Mouse (Mus musculus): Measurements from ENCODE around the gene Ebf1.

The Ebf1 gene

DNA sequence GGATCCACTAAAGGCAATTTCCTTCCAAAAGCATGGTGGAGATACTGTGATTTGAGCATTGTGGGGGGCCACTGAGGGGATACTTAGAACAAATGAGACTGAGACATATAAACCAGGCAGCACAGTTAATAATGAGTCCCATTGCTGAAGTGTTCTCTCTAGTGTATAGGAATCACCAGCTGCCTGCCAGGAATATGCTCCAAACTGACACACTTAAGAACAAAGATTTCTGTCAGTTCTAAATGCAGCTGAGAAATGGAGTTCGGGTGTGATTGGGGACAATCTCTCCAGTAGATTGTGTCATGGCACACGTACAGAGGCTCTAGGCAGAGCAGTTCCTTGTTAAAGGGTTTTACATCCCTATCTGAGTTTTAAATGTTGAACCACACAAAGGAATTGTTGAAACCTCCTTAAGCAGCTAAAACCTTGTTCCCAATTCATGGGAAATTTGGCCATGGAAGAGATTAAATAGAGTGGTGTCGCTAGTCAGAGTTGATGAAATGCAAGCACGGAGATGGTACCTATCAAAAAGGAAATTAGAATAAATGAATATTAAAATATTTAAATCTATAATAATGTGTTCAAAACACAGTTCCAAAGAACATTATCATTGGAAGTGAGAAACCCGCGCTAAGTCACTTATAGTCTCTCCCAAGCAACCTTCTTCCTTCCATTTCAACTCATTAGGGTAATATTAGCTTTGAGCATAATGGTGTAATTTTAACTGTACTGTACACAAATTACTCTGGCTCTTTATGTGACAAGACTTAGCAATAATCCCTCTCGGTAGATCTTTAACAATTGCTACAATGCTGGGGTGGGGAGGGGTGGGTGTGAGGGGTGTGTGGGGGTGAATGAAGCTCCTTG is 438.9 kb downstream of the Ebf1 start:
- no peak for DNase-seq (ENCODE audit: low spot score)

Data from testis, postnatal 10 days (tissue).